Mouse (Mus musculus): ENCODE results near the gene Hspa1a.
A peak's percentile ranks its signal among the peaks of the same experiment; 100 is the strongest.
"Not testable (repeated sequence)": the region's sequence is repeated elsewhere in the genome, so short reads cannot be mapped to it uniquely, and the experiment has no call there.

Gene Hspa1a

GRCm38 (mm10) chr17:35001452-35002152 lies 29.6 kb upstream of the Hspa1a start:
- DNase-seq (ENCODE audit: low read depth in 1 of 2, low spot score in 2 of 2), result no peak

- peak; percentile 71 to 81 for DNase-seq (ENCODE audit: low read depth in 1 of 2, low spot score in 2 of 2)
Measured at GRCm38 (mm10) chr17:35000717-35001451, 28.9 kb upstream of the Hspa1a start, which contains the start of gene Vars. Gene Vars, plus strand, starts transcription at chr17:35000987.

GRCm38 (mm10) chr17:34999871-35000716 lies 28.1 kb upstream of the Hspa1a start:
- DNase-seq (ENCODE audit: low read depth in 1 of 2, low spot score in 2 of 2), result not testable (repeated sequence)

- no peak for DNase-seq (ENCODE audit: low read depth in 1 of 2, low spot score in 2 of 2)
Measured at GRCm38 (mm10) chr17:34998526-34999430, 26.8 kb upstream of the Hspa1a start.

- no peak for DNase-seq (ENCODE audit: low read depth in 1 of 2, low spot score in 2 of 2)
Measured at GRCm38 (mm10) chr17:34997142-34997483, 25.2 kb upstream of the Hspa1a start.

- no peak for DNase-seq (ENCODE audit: low read depth in 1 of 2, low spot score in 2 of 2)
Measured at GRCm38 (mm10) chr17:34996411-34997141, 24.6 kb upstream of the Hspa1a start.

- DNase-seq (ENCODE audit: low read depth in 1 of 2, low spot score in 2 of 2), result not testable (repeated sequence)
Measured at GRCm38 (mm10) chr17:34995927-34996326, 24.0 kb upstream of the Hspa1a start.

- DNase-seq (ENCODE audit: low read depth in 1 of 2, low spot score in 2 of 2), result not testable (repeated sequence)
Measured at GRCm38 (mm10) chr17:34995192-34995591, 23.2 kb upstream of the Hspa1a start.

GRCm38 (mm10) chr17:34994751-34995150 lies 22.8 kb upstream of the Hspa1a start:
- DNase-seq (ENCODE audit: low read depth in 1 of 2, low spot score in 2 of 2), result no peak

GRCm38 (mm10) chr17:34984218-34984617 lies 12.3 kb upstream of the Hspa1a start:
- DNase-seq (ENCODE audit: low read depth in 1 of 2, low spot score in 2 of 2), result no peak

GRCm38 (mm10) chr17:34982328-34982727 lies 10.4 kb upstream of the Hspa1a start:
- DNase-seq (ENCODE audit: low read depth in 1 of 2, low spot score in 2 of 2), result no peak

GRCm38 (mm10) chr17:34981690-34982180 lies 9.8 kb upstream of the Hspa1a start, which contains the start of gene Lsm2:
Gene Lsm2, plus strand, starts transcription at chr17:34981862.
- DNase-seq (ENCODE audit: low read depth in 1 of 2, low spot score in 2 of 2), result peak; percentile 84 to 88

GRCm38 (mm10) chr17:34980655-34981054 lies 8.7 kb upstream of the Hspa1a start:
- DNase-seq (ENCODE audit: low read depth in 1 of 2, low spot score in 2 of 2), result no peak

GRCm38 (mm10) chr17:34979631-34980030 lies 7.7 kb upstream of the Hspa1a start:
- no peak for DNase-seq (ENCODE audit: low read depth in 1 of 2, low spot score in 2 of 2)

- DNase-seq (ENCODE audit: low read depth in 1 of 2, low spot score in 2 of 2), result no peak
Measured at GRCm38 (mm10) chr17:34978239-34978638, 6.3 kb upstream of the Hspa1a start.

- DNase-seq (ENCODE audit: low read depth in 1 of 2, low spot score in 2 of 2), result no peak
Measured at GRCm38 (mm10) chr17:34977000-34977399, 5.0 kb upstream of the Hspa1a start.

- DNase-seq (ENCODE audit: low read depth in 1 of 2, low spot score in 2 of 2), result no peak
Measured at GRCm38 (mm10) chr17:34975581-34976492, 3.9 kb upstream of the Hspa1a start.

- DNase-seq (ENCODE audit: low read depth in 1 of 2, low spot score in 2 of 2), result not testable (repeated sequence)
Measured at GRCm38 (mm10) chr17:34971694-34972068, 275 bp downstream of the Hspa1a start.

GRCm38 (mm10) chr17:34970850-34971249 lies 1.1 kb downstream of the Hspa1a start:
- DNase-seq (ENCODE audit: low read depth in 1 of 2, low spot score in 2 of 2), result not testable (repeated sequence)
